Mouse (Mus musculus) kidney, adult 11 months (tissue): ENCODE data around the gene Tnfrsf22.

Experiments
- DNase-seq: peaks from one replicate; pipeline ENCODE4 v3.0.0; 2022

The Tnfrsf22 gene

GRCm38 (mm10) chr7:143629501-143629900, 20.0 kb downstream of the Tnfrsf22 start:
- DNase-seq: no peak

- no peak for DNase-seq
These were observed 20.9 kb downstream of the Tnfrsf22 start, which contains the start of gene Tnfrsf26 for GRCm38 (mm10) chr7:143628540-143628939. Gene Tnfrsf26 (minus strand): TSS chr7:143628722.

- DNase-seq: no peak
These were observed 21.7 kb downstream of the Tnfrsf22 start for GRCm38 (mm10) chr7:143627555-143628286.

- no peak for DNase-seq
These were observed 23.3 kb downstream of the Tnfrsf22 start for GRCm38 (mm10) chr7:143626178-143626577.

GRCm38 (mm10) chr7:143625151-143625550, 24.3 kb downstream of the Tnfrsf22 start:
- DNase-seq: no peak

- no peak for DNase-seq
These were observed 24.9 kb downstream of the Tnfrsf22 start for GRCm38 (mm10) chr7:143624561-143624960.

GRCm38 (mm10) chr7:143620951-143621350, 28.5 kb downstream of the Tnfrsf22 start:
- DNase-seq: no peak

GRCm38 (mm10) chr7:143614404-143615135, 34.9 kb downstream of the Tnfrsf22 start:
- peak; percentile 45 for DNase-seq

GRCm38 (mm10) chr7:143612215-143612614, 37.2 kb downstream of the Tnfrsf22 start:
- no peak for DNase-seq

- DNase-seq: no peak
These were observed 44.1 kb downstream of the Tnfrsf22 start for GRCm38 (mm10) chr7:143605321-143605720.

GRCm38 (mm10) chr7:143604889-143605288, 44.6 kb downstream of the Tnfrsf22 start:
- no peak for DNase-seq

- no peak for DNase-seq
These were observed 47.8 kb downstream of the Tnfrsf22 start for GRCm38 (mm10) chr7:143601705-143602104.

GRCm38 (mm10) chr7:143600231-143600740, 49.2 kb downstream of the Tnfrsf22 start:
- no peak for DNase-seq

GRCm38 (mm10) chr7:143599428-143600230, 49.8 kb downstream of the Tnfrsf22 start, which contains the start of gene Cars:
Gene Cars (minus strand): TSS chr7:143600090.
- peak; percentile 96 for DNase-seq

GRCm38 (mm10) chr7:143594865-143595264, 54.6 kb downstream of the Tnfrsf22 start:
- peak; percentile 14 for DNase-seq

- DNase-seq: no peak
These were observed 57.2 kb downstream of the Tnfrsf22 start for GRCm38 (mm10) chr7:143592255-143592654.

GRCm38 (mm10) chr7:143588006-143588405, 61.5 kb downstream of the Tnfrsf22 start:
- DNase-seq: no peak

- no peak for DNase-seq
These were observed 61.9 kb downstream of the Tnfrsf22 start for GRCm38 (mm10) chr7:143587586-143587985.
